Mouse (Mus musculus) layer of hippocampus, postnatal 25 days (tissue): ENCODE results near the gene Gm30737. TPM values are rescaled to one million over a fixed set of nuclear protein-coding genes. Genes with fewer than 3 reads are reported as not detected.
"Not testable (repeated sequence)": the region's sequence is repeated elsewhere in the genome, so short reads cannot be mapped to it uniquely, and the experiment has no call there.

Source experiments
- DNase-seq, 2 experiments: peaks; one replicate each; pipeline ENCODE4 v3.0.0; 2022; ENCODE audit warnings: mixed read lengths in 2 of 2, low spot score in 1 of 2; ENCODE audit errors: extremely low spot score in 1 of 2
- total RNA-seq, 2 experiments: library from RNA; stranded (reverse); gene quantifications; 2 replicates each; pipeline ENCODE4 v1.2.3; 2021

Gm30737 gene
- total RNA-seq, result not detected

GRCm38 (mm10) chrY:14400410-14400809 is at the start of gene Gm30737:
Gene Gm30737, plus strand, starts transcription at chrY:14400710.
- DNase-seq, result not testable (repeated sequence)
